Mouse (Mus musculus) thymus, adult 2 months (tissue): Measurements from ENCODE around the gene Prss34.

ENCODE experiments used
- CTCF ChIP-seq: fragments of 200-500 bp; IDR thresholded peaks from 2 replicates; pipeline ENCODE4 v1.5.1; 2012; ENCODE audit warnings: mild to moderate bottlenecking, control low read depth, low read length, moderate library complexity, borderline replicate concordance; ENCODE audit not compliant: control insufficient read depth, poor library complexity, insufficient read depth; ENCODE audit errors: extremely low read depth
- POLR2A ChIP-seq: fragments of 200-500 bp; IDR thresholded peaks from 2 replicates; pipeline ENCODE4 v1.6.1; 2012; ENCODE audit warnings: mild to moderate bottlenecking, low read length, control low read depth, moderate library complexity; ENCODE audit not compliant: control insufficient read depth, poor library complexity, insufficient read depth; ENCODE audit errors: extremely low read depth

DNA sequence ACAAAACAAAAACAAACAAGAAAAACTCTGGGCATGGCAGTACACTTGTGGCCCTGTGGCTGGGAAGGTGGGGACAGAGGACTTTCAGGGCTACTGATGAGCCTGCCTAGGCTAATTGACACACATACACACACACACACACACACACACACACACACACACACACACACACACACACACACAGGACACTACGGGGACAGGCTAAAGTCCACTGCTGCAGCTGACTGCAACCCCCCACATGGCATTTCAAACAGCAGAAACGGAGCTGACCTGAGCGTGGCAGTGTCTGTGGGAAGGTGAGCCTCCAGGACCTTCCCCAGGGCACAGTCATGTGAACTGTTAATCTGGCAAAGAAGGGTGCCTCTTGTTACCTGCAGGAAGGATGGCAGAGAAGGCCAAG is 43.3 kb downstream of the Prss34 start:
- TF ChIP-seq POLR2A (no peak), CTCF (no peak)
